Mouse (Mus musculus): ENCODE measurements at regions not wholly inside any gene's neighbourhood (a gene's known extent, or its start where the extent isn't known, plus 50 kb on each side); places are given as distances from the start of the nearest gene placed in this dataset.

- no peak overlapping the region for H3K4me3 ChIP-seq (ENCODE audit: control insufficient read depth, low read depth, low read length)
- no peaks in the 10 kb centered on the region for H3K36me3 ChIP-seq (ENCODE audit: control insufficient read depth, insufficient read depth, low read length)
- H3K27me3 ChIP-seq (ENCODE audit: control insufficient read depth, insufficient read depth, low read length): no peaks in the 10 kb centered on the region
- no peak overlapping the region for H3K27ac ChIP-seq (ENCODE audit: control insufficient read depth, insufficient read depth, low read depth, low read length)
- TF ChIP-seq CTCF (IDR thresholded peaks at IDR 0.05; ENCODE audit: control insufficient read depth, insufficient read depth, insufficient replicate concordance, low read depth, low read length) (no peak), POLR2A (IDR thresholded peaks at IDR 0.05; ENCODE audit: control insufficient read depth, low read depth, low read length) (no peak)
- H3K4me1 ChIP-seq (ENCODE audit: control insufficient read depth, insufficient read depth, low read length): peaks cover 3% of the 10 kb centered on the region
Measured at GRCm38 (mm10) chr9:43568851-43569250, 174.9 kb upstream of the Nectin1 start.

GRCm38 (mm10) chr9:43571086-43571485, 172.7 kb upstream of the Nectin1 start:
- TF ChIP-seq POLR2A (IDR thresholded peaks at IDR 0.05; ENCODE audit: control insufficient read depth, low read depth, low read length): no peak
- TF ChIP-seq CTCF (IDR thresholded peaks at IDR 0.05; ENCODE audit: control insufficient read depth, insufficient read depth, insufficient replicate concordance, low read depth, low read length): no peak
- Histone ChIP-seq H3K4me1 (ENCODE audit: control insufficient read depth, insufficient read depth, low read length) (peaks cover 3% of the 10 kb centered on the region), H3K4me3 (ENCODE audit: control insufficient read depth, low read depth, low read length) (no peak overlapping the region), H3K27me3 (ENCODE audit: control insufficient read depth, insufficient read depth, low read length) (no peaks in the 10 kb centered on the region), H3K27ac (ENCODE audit: control insufficient read depth, insufficient read depth, low read depth, low read length) (no peak overlapping the region), H3K36me3 (ENCODE audit: control insufficient read depth, insufficient read depth, low read length) (no peaks in the 10 kb centered on the region)

DNA sequence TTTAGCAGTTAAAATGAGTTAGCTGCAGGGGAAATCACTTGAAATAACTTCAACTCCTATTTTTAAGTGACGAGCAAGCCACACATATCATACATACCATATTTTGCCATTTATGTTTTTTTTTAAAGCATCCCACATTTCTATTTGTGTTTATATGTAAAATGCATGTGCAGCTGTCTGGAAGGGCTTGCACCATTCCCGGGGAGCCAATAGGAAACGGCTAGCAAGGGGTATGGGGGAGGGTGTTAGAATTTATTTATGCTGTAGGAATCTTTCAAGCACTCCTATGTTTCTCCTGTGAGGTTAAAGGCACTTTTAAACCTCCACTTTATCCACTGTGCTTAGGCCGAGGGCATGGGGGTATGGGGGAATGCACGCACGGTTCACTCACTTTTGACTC, 168.1 kb upstream of the Nectin1 start:
- TF ChIP-seq POLR2A (IDR thresholded peaks at IDR 0.05; ENCODE audit: control insufficient read depth, low read depth, low read length): no peak
- no peak for TF ChIP-seq CTCF (IDR thresholded peaks at IDR 0.05; ENCODE audit: control insufficient read depth, insufficient read depth, insufficient replicate concordance, low read depth, low read length)
- H3K27ac ChIP-seq (ENCODE audit: control insufficient read depth, insufficient read depth, low read depth, low read length): no peak overlapping the region
- H3K27me3 ChIP-seq (ENCODE audit: control insufficient read depth, insufficient read depth, low read length): no peaks in the 10 kb centered on the region
- no peaks in the 10 kb centered on the region for H3K4me1 ChIP-seq (ENCODE audit: control insufficient read depth, insufficient read depth, low read length)
- H3K4me3 ChIP-seq (ENCODE audit: control insufficient read depth, low read depth, low read length): no peak overlapping the region
- no peaks in the 10 kb centered on the region for H3K36me3 ChIP-seq (ENCODE audit: control insufficient read depth, insufficient read depth, low read length)

GRCm38 (mm10) chr9:43580653-43581052, 163.1 kb upstream of the Nectin1 start:
- Histone ChIP-seq H3K27ac (ENCODE audit: control insufficient read depth, insufficient read depth, low read depth, low read length) (no peak overlapping the region), H3K4me3 (ENCODE audit: control insufficient read depth, low read depth, low read length) (no peak overlapping the region), H3K27me3 (ENCODE audit: control insufficient read depth, insufficient read depth, low read length) (no peaks in the 10 kb centered on the region), H3K36me3 (ENCODE audit: control insufficient read depth, insufficient read depth, low read length) (no peaks in the 10 kb centered on the region), H3K4me1 (ENCODE audit: control insufficient read depth, insufficient read depth, low read length) (no peaks in the 10 kb centered on the region)
- no peak for TF ChIP-seq CTCF (IDR thresholded peaks at IDR 0.05; ENCODE audit: control insufficient read depth, insufficient read depth, insufficient replicate concordance, low read depth, low read length)
- TF ChIP-seq POLR2A (IDR thresholded peaks at IDR 0.05; ENCODE audit: control insufficient read depth, low read depth, low read length): no peak

- no peaks in the 10 kb centered on the region for H3K36me3 ChIP-seq (ENCODE audit: control insufficient read depth, insufficient read depth, low read length)
- no peaks in the 10 kb centered on the region for H3K27me3 ChIP-seq (ENCODE audit: control insufficient read depth, insufficient read depth, low read length)
- no peak overlapping the region for H3K27ac ChIP-seq (ENCODE audit: control insufficient read depth, insufficient read depth, low read depth, low read length)
- H3K4me3 ChIP-seq (ENCODE audit: control insufficient read depth, low read depth, low read length): no peak overlapping the region
- H3K4me1 ChIP-seq (ENCODE audit: control insufficient read depth, insufficient read depth, low read length): no peaks in the 10 kb centered on the region
- TF ChIP-seq POLR2A (IDR thresholded peaks at IDR 0.05; ENCODE audit: control insufficient read depth, low read depth, low read length) (no peak), CTCF (IDR thresholded peaks at IDR 0.05; ENCODE audit: control insufficient read depth, insufficient read depth, insufficient replicate concordance, low read depth, low read length) (no peak)
Measured at GRCm38 (mm10) chr9:43585616-43586015, 158.2 kb upstream of the Nectin1 start.

DNA sequence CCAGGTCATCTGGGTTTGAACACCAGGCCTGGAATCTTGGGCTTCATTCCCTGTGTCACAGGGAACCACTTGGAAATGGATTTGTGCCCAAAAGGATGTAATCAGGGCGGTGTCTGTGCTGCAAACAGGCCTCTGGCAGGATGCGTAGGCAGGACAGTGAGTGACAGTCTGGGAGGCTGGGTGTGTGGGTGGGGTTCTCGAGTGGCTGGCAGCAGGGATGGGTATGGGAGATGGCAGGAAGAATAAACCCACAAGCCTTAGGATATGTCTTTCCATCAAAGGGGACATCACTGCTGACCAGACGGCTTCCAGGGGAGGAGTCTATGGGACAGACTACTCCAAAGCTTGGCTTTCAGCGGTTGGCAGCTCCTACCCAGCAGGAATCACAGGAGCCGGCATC, 150.5 kb upstream of the Nectin1 start:
- no peak overlapping the region for H3K27ac ChIP-seq (ENCODE audit: control insufficient read depth, insufficient read depth, low read depth, low read length)
- TF ChIP-seq POLR2A (IDR thresholded peaks at IDR 0.05; ENCODE audit: control insufficient read depth, low read depth, low read length): no peak
- no peak for TF ChIP-seq CTCF (IDR thresholded peaks at IDR 0.05; ENCODE audit: control insufficient read depth, insufficient read depth, insufficient replicate concordance, low read depth, low read length)

DNA sequence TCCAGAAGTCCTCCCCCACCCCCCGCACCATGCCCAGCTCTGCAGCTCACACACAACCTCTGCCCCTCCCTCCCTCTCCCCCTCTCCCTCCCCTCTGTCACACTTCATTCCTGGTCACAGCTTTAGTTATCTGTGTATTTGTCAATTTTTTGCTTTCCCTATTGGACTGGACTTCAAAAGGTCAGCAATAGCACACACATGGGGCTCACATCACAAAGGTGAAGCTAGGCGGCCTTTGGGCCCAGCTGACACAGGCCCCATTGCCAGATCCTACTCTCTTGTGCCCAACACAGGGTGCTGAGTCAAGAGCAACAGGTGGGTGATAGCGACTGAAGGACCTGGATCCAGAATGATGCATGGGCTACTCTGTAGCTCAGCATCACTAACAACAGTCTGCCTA, 149.0 kb upstream of the Nectin1 start:
- no peaks in the 10 kb centered on the region for H3K27me3 ChIP-seq (ENCODE audit: control insufficient read depth, insufficient read depth, low read length)
- TF ChIP-seq POLR2A (IDR thresholded peaks at IDR 0.05; ENCODE audit: control insufficient read depth, low read depth, low read length) (no peak), CTCF (IDR thresholded peaks at IDR 0.05; ENCODE audit: control insufficient read depth, insufficient read depth, insufficient replicate concordance, low read depth, low read length) (no peak)
- H3K27ac ChIP-seq (ENCODE audit: control insufficient read depth, insufficient read depth, low read depth, low read length): no peak overlapping the region
- no peaks in the 10 kb centered on the region for H3K4me1 ChIP-seq (ENCODE audit: control insufficient read depth, insufficient read depth, low read length)
- no peak overlapping the region for H3K4me3 ChIP-seq (ENCODE audit: control insufficient read depth, low read depth, low read length)
- no peaks in the 10 kb centered on the region for H3K36me3 ChIP-seq (ENCODE audit: control insufficient read depth, insufficient read depth, low read length)

More for the DNA sequence above, 150.5 kb upstream of the Nectin1 start:
- H3K4me1 ChIP-seq (ENCODE audit: control insufficient read depth, insufficient read depth, low read length): no peaks in the 10 kb centered on the region
- H3K4me3 ChIP-seq (ENCODE audit: control insufficient read depth, low read depth, low read length): no peak overlapping the region
- H3K36me3 ChIP-seq (ENCODE audit: control insufficient read depth, insufficient read depth, low read length): no peaks in the 10 kb centered on the region
- no peaks in the 10 kb centered on the region for H3K27me3 ChIP-seq (ENCODE audit: control insufficient read depth, insufficient read depth, low read length)

DNA sequence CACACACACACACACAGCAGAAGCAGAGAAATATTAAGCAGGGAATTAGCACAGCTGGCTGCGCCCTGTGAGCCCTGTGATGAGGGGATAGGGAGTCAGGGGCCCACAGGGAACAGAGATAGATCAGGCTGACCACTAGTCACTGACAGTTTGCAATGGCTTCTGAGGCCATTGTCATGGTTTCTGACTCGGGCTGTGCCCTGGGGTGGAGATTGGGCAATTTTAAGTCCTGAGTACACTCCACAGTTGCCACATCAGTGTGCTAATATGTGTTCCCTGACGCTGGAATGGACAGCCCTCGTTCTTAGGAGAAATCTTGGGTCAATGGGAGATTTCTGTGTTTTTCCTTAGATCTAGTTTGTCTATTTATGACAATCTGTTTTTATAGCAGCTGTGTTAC, 148.3 kb upstream of the Nectin1 start:
- Histone ChIP-seq H3K4me1 (ENCODE audit: control insufficient read depth, insufficient read depth, low read length) (no peaks in the 10 kb centered on the region), H3K36me3 (ENCODE audit: control insufficient read depth, insufficient read depth, low read length) (no peaks in the 10 kb centered on the region), H3K4me3 (ENCODE audit: control insufficient read depth, low read depth, low read length) (no peak overlapping the region), H3K27me3 (ENCODE audit: control insufficient read depth, insufficient read depth, low read length) (no peaks in the 10 kb centered on the region), H3K27ac (ENCODE audit: control insufficient read depth, insufficient read depth, low read depth, low read length) (no peak overlapping the region)
- TF ChIP-seq CTCF (IDR thresholded peaks at IDR 0.05; ENCODE audit: control insufficient read depth, insufficient read depth, insufficient replicate concordance, low read depth, low read length): no peak
- TF ChIP-seq POLR2A (IDR thresholded peaks at IDR 0.05; ENCODE audit: control insufficient read depth, low read depth, low read length): no peak
